In genomic region chr5:53200825-53201224, GRCm38 (mm10) we compare ENCODE assay signal across 19 mouse cellular contexts. TPM values are rescaled to one million over a fixed set of nuclear protein-coding genes. Genes with fewer than 3 reads are reported as not detected.
DNase-seq lines count a peak whose midpoint lies in the region; ATAC-seq and TF ChIP-seq lines count a peak whose summit lies in the region.
"Had no signal": no experiment of that assay in that cellular context is flagged by ENCODE, and none has a peak within 500 bp of the region (broad histone marks: within the 10 kb centered on the region; RNA-seq: fewer than 3 reads in every experiment).

No protein-coding gene starts in this region.

- H3K4me2 ChIP-seq in midbrain, postnatal 0 days (ENCODE audit: low read depth, low read length, poor library complexity, severe bottlenecking): no peak overlapping the region
- H3K4me2 ChIP-seq in midbrain, embryonic 15.5 days: no peak overlapping the region
- H3K4me2 ChIP-seq: embryonic facial prominence, embryonic 13.5 days; heart, embryonic 15.5 days; liver, embryonic 15.5 days; midbrain, embryonic 11.5 days; neural tube, embryonic 13.5 days had no signal

- no peak overlapping the region for H3K9ac ChIP-seq in midbrain, postnatal 0 days (replicated peaks; ENCODE audit: low read length, poor library complexity, severe bottlenecking)
- H3K9ac ChIP-seq in midbrain, embryonic 15.5 days: no peak overlapping the region
- H3K9ac ChIP-seq: embryonic facial prominence, embryonic 13.5 days; heart, embryonic 15.5 days; liver, embryonic 15.5 days; neural tube, embryonic 13.5 days had no signal

- H3K4me3 ChIP-seq in gastrocnemius, adult 2 months: peak overlapping the region; percentile 17; the same call in 1 of the 2 replicates
- H3K4me3 ChIP-seq in midbrain, postnatal 0 days (ENCODE audit: low read depth, low read length): no peak overlapping the region
- no peak overlapping the region for H3K4me3 ChIP-seq in midbrain, embryonic 15.5 days
- H3K4me3 ChIP-seq: embryonic facial prominence, embryonic 13.5 days; heart, adult 2 months; heart, embryonic 15.5 days; liver, embryonic 15.5 days; neural tube, embryonic 13.5 days had no signal

- DNase-seq in gastrocnemius, adult 2 months: peak; percentile 67
- no peak for DNase-seq in gastrocnemius, postnatal 14 days
- peak; percentile 72 for DNase-seq in midbrain, postnatal 0 days (ENCODE audit: low spot score)
- DNase-seq in cerebellum, adult 9-10 months: peak; percentile 88
- DNase-seq in thymus, postnatal 10 days (ENCODE audit: low spot score in 2 of 2): no peak
- no peak for DNase-seq in retina, postnatal 1 day
- DNase-seq: heart, adult 2 months; kidney, adult 2 months; kidney, postnatal 36 days; spleen, adult 18-20 months; thymus, postnatal 36 days had no signal

- intact Hi-C loops in gastrocnemius, adult 2 months (cut with DNase I): no loop called here
- intact Hi-C loops in gastrocnemius, postnatal 14 days (cut with DNase I; ENCODE audit: low total_unique reads): no loop called here

- TF ChIP-seq CTCF in gastrocnemius, adult 2 months (IDR thresholded peaks at IDR 0.05): peak; percentile 34; the same call in 1 of the 2 replicates
- TF ChIP-seq CTCF in midbrain, postnatal 0 days (IDR thresholded peaks at IDR 0.05): no peak

- no peaks in the 10 kb centered on the region for H3K9me3 ChIP-seq in midbrain, postnatal 0 days (ENCODE audit: low read length)
- H3K9me3 ChIP-seq in midbrain, embryonic 15.5 days: no peaks in the 10 kb centered on the region
- H3K9me3 ChIP-seq: embryonic facial prominence, embryonic 13.5 days; heart, embryonic 15.5 days; liver, embryonic 15.5 days; neural tube, embryonic 13.5 days had no signal

- 78% methylated on average over 10 of the region's 10 CpGs for WGBS in midbrain, postnatal 0 days
- WGBS in midbrain, embryonic 15.5 days: 85% methylated on average over 10 of the region's 10 CpGs

- H3K27ac ChIP-seq in gastrocnemius, adult 2 months: peak overlapping the region; percentile 76
- no peak overlapping the region for H3K27ac ChIP-seq in midbrain, postnatal 0 days (ENCODE audit: low read depth, low read length)
- H3K27ac ChIP-seq in midbrain, embryonic 15.5 days: no peak overlapping the region
- H3K27ac ChIP-seq: embryonic facial prominence, embryonic 13.5 days; heart, adult 2 months; heart, embryonic 15.5 days; liver, embryonic 15.5 days; neural tube, embryonic 13.5 days had no signal

- no peak for ATAC-seq in midbrain, postnatal 0 days (ENCODE audit: low FRiP score)
- ATAC-seq in midbrain, embryonic 15.5 days (replicated peaks): no peak
- ATAC-seq: inflammation-experienced regulatory T-cells, adult 6 months had no signal

- H3K27me3 ChIP-seq in midbrain, postnatal 0 days (ENCODE audit: insufficient read depth, low read length): no peaks in the 10 kb centered on the region
- no peaks in the 10 kb centered on the region for H3K27me3 ChIP-seq in midbrain, embryonic 15.5 days (replicated peaks)
- H3K27me3 ChIP-seq: embryonic facial prominence, embryonic 13.5 days; heart, embryonic 15.5 days; liver, embryonic 15.5 days; neural tube, embryonic 13.5 days had no signal

- H3K4me1 ChIP-seq in midbrain, postnatal 0 days (ENCODE audit: insufficient read depth, low read length): no peaks in the 10 kb centered on the region
- H3K4me1 ChIP-seq in midbrain, embryonic 15.5 days: no peaks in the 10 kb centered on the region
- H3K4me1 ChIP-seq: embryonic facial prominence, embryonic 13.5 days; heart, embryonic 15.5 days; liver, embryonic 15.5 days; neural tube, embryonic 13.5 days had no signal

- no peaks in the 10 kb centered on the region for H3K36me3 ChIP-seq in midbrain, postnatal 0 days (ENCODE audit: insufficient read depth, low read length)
- no peaks in the 10 kb centered on the region for H3K36me3 ChIP-seq in midbrain, embryonic 15.5 days (replicated peaks)
- H3K36me3 ChIP-seq: embryonic facial prominence, embryonic 13.5 days; heart, embryonic 15.5 days; liver, embryonic 15.5 days; neural tube, embryonic 13.5 days had no signal

RNA-seq across cellular contexts. Expression of gene Sel1l3, which starts 12.9 kb away (rescaled TPM):
- 10 to 100 TPM; 59.8 to 69.4 TPM for total RNA-seq in gastrocnemius, adult 2 months (2021)
- total RNA-seq in gastrocnemius, postnatal 14 days (2021): 10 to 100 TPM; 65.3 to 75.4 TPM
- 19.0 and 22.2 TPM in 2 replicates for total RNA-seq in midbrain, postnatal 0 days (2014; rRNA removed)
- polyA plus RNA-seq in midbrain, postnatal 0 days (2015; fragmentation: Nextera tagmentation; extraction: Ambion mirVana): 4.7 TPM in 2 replicates
- polyA plus RNA-seq in midbrain, embryonic 15.5 days (2015; fragmentation: Nextera tagmentation; extraction: Ambion mirVana): 6.1 and 7.3 TPM in 2 replicates
- polyA plus RNA-seq: C2C12 had no signal

Comparison
In these comparisons a context has a peak if more than half of its experiments do, and no peak if none do; other contexts are left out.
1. DNase-seq: peak in gastrocnemius, adult 2 months (single experiment), midbrain, postnatal 0 days (single experiment) and cerebellum, adult 9-10 months (single experiment); none in gastrocnemius, postnatal 14 days (single experiment), thymus, postnatal 10 days (0 of 2) and retina, postnatal 1 day (single experiment).